Mouse (Mus musculus) bone marrow, adult 2 months (tissue): ENCODE results near the gene Dclk2.

Source experiments
- CTCF ChIP-seq: fragments of 200-500 bp; IDR thresholded peaks from 2 replicates; pipeline ENCODE4 v1.5.1; 2011; ENCODE audit warnings: low read length, control low read depth; ENCODE audit not compliant: control insufficient read depth, insufficient read depth
- POLR2A ChIP-seq: fragments of 200-500 bp; IDR thresholded peaks from 2 replicates; pipeline ENCODE4 v1.6.1; 2011; ENCODE audit warnings: low read depth, mild to moderate bottlenecking, control low read depth, low read length, borderline replicate concordance; ENCODE audit not compliant: control insufficient read depth

GRCm38 (mm10) chr3:86832115-86832514 is 88.5 kb downstream of the Dclk2 start:
- TF ChIP-seq CTCF (no peak), POLR2A (no peak)
